Mouse (Mus musculus) liver, postnatal 0 days (tissue): ENCODE results near the gene Nsg1.

Experiments
- CTCF ChIP-seq: sonication (generic); IDR thresholded peaks from 2 replicates; pipeline ENCODE4 v1.5.1; 2016; ENCODE audit warnings: antibody characterized with exemption, low read depth
- EP300 ChIP-seq: IDR thresholded peaks from 2 replicates; pipeline ENCODE4 v1.6.1; 2016; ENCODE audit warnings: antibody characterized with exemption, low read depth, mild to moderate bottlenecking

GRCm38 (mm10) chr5:38094331-38094730, 65.4 kb downstream of the Nsg1 start:
- TF ChIP-seq CTCF (no peak), EP300 (no peak)
